Mouse (Mus musculus) left cerebral cortex, postnatal 10 days (tissue): ENCODE measurements around the gene Ifna6. TPM values are rescaled to one million over a fixed set of nuclear protein-coding genes. Genes with fewer than 3 reads are reported as not detected.

Source experiments
- total RNA-seq, 2 experiments: library from RNA; stranded (reverse); gene quantifications; 2 replicates each; pipeline ENCODE4 v1.2.3; 2021

Ifna6 gene
- total RNA-seq, 2 experiments from 2014 or later = not detected

Other genes starting within 250 kb of the Ifna6 start
- gene Ifna9, start 235.0 kb upstream of the Ifna6 start, total RNA-seq = not detected
- gene Ifna12, start 224.0 kb upstream of the Ifna6 start, total RNA-seq = not detected
- not detected for gene C87499, start 193.0 kb upstream of the Ifna6 start, total RNA-seq
- not detected for gene Ifna13, start 183.0 kb upstream of the Ifna6 start, total RNA-seq
- not detected for gene Ifna16, start 150.5 kb upstream of the Ifna6 start, total RNA-seq
- gene Ifna2, start 143.5 kb upstream of the Ifna6 start, total RNA-seq = not detected
- not detected for gene Ifnab, start 136.1 kb upstream of the Ifna6 start, total RNA-seq
- 1 to 10 TPM; 1.8 to 2.0 TPM for gene Gm26566, start 105.6 kb upstream of the Ifna6 start, total RNA-seq
- 100 to 1,000 TPM; 105 to 107 TPM for gene Klhl9, start 105.0 kb upstream of the Ifna6 start, total RNA-seq
- gene Gm13271, start 72.5 kb upstream of the Ifna6 start, total RNA-seq = not detected
- gene Gm13283, start 67.3 kb upstream of the Ifna6 start, total RNA-seq = not detected
- not detected for gene Gm13290, start 53.6 kb upstream of the Ifna6 start, total RNA-seq
- not detected for gene Gm13289, start 50.5 kb upstream of the Ifna6 start, total RNA-seq
- not detected for gene Gm13272, start 47.6 kb upstream of the Ifna6 start, total RNA-seq
- not detected for gene Ifnz, start 45.3 kb upstream of the Ifna6 start, total RNA-seq
- gene Gm13276, start 41.7 kb upstream of the Ifna6 start, total RNA-seq = not detected
- gene Gm13277, start 38.8 kb upstream of the Ifna6 start, total RNA-seq = not detected
- gene Gm13278, start 35.9 kb upstream of the Ifna6 start, total RNA-seq = not detected
- not detected for gene Gm13275, start 32.9 kb upstream of the Ifna6 start, total RNA-seq
- not detected for gene Gm13279, start 30.0 kb upstream of the Ifna6 start, total RNA-seq
- not detected for gene Gm13285, start 27.8 kb upstream of the Ifna6 start, total RNA-seq
- gene Gm13287, start 24.2 kb upstream of the Ifna6 start, total RNA-seq = not detected
- not detected for gene Gm13288, start 21.9 kb upstream of the Ifna6 start, total RNA-seq
- gene Ifna7, start 11.2 kb upstream of the Ifna6 start, total RNA-seq = not detected
- not detected for gene Ifna11, start 7.5 kb upstream of the Ifna6 start, total RNA-seq
- not detected for gene Ifna5, start 8.1 kb downstream of the Ifna6 start, total RNA-seq
- not detected for gene Ifna4, start 14.4 kb downstream of the Ifna6 start, total RNA-seq
- not detected for gene Ifna1, start 22.7 kb downstream of the Ifna6 start, total RNA-seq
- not detected for gene Ifne, start 52.8 kb downstream of the Ifna6 start, total RNA-seq